Mouse (Mus musculus) liver, embryonic 15.5 days (tissue): ENCODE results near the gene Rsph6a. TPM values are rescaled to one million over a fixed set of nuclear protein-coding genes. Genes with fewer than 3 reads are reported as not detected.
A peak's percentile ranks its signal among the peaks of the same experiment; 100 is the strongest.

Experiments used
- ATAC-seq: fragments of 200-750 bp; cut with Nextera tagmentation; 2 replicates; pipeline ENCODE4 v1.8.0; 2017; ENCODE audit warnings: moderate number of reproducible peaks, mild to moderate bottlenecking, moderate library complexity; ENCODE audit not compliant: insufficient read depth
- H3K27ac ChIP-seq: fragments of 300-500 bp; sonication (generic); replicated peaks from 2 replicates; pipeline ENCODE4 v1.5.1; 2015; ENCODE audit warnings: mild to moderate bottlenecking, inconsistent platforms
- H3K27me3 ChIP-seq: fragments of 300-500 bp; sonication (generic); 2 replicates; pipeline ENCODE4 v1.6.1; 2015; ENCODE audit warnings: mild to moderate bottlenecking, inconsistent platforms
- H3K36me3 ChIP-seq: fragments of 300-500 bp; sonication (generic); replicated peaks from 2 replicates; pipeline ENCODE4 v1.6.1; 2015; ENCODE audit warnings: moderate library complexity, mild to moderate bottlenecking, inconsistent platforms
- H3K4me1 ChIP-seq: fragments of 300-500 bp; sonication (generic); replicated peaks from 2 replicates; pipeline ENCODE4 v1.6.1; 2015; ENCODE audit warnings: inconsistent platforms
- H3K4me2 ChIP-seq: fragments of 300-500 bp; sonication (generic); 2 replicates; pipeline ENCODE4 v1.6.1; 2015; ENCODE audit warnings: moderate library complexity, mild to moderate bottlenecking, inconsistent platforms
- H3K4me3 ChIP-seq: fragments of 300-500 bp; sonication (generic); replicated peaks from 2 replicates; pipeline ENCODE4 v1.5.1; 2015; ENCODE audit warnings: mild to moderate bottlenecking, inconsistent platforms
- H3K9ac ChIP-seq: fragments of 300-500 bp; sonication (generic); 2 replicates; pipeline ENCODE4 v1.6.1; 2015; ENCODE audit warnings: moderate library complexity, mild to moderate bottlenecking, inconsistent platforms
- H3K9me3 ChIP-seq: fragments of 300-500 bp; sonication (generic); replicated peaks from 2 replicates; pipeline ENCODE4 v1.6.1; 2016; ENCODE audit warnings: inconsistent platforms
- WGBS: fragments of 180-500 bp; shearing (Covaris S2); methylation state at CpG from one replicate; pipeline ENCODE4 v1.1.7; 2015; ENCODE audit warnings: mixed read lengths; ENCODE audit not compliant: insufficient replicate concordance; 5-methylcytosine and 5-hydroxymethylcytosine counted together
- microRNA-seq: library from miRNA; unstranded; fragments of <30 nt; microRNA quantifications from one replicate; pipeline ENCODE4, GENCODE M21; 2016
- polyA plus RNA-seq: library from polyadenylated mRNA; unstranded; fragments of >200 nt; fragmentation: Nextera tagmentation; extraction: Ambion mirVana; gene quantifications from 2 replicates; pipeline ENCODE4 v1.2.1, GENCODE M21; 2015

Rsph6a gene
- polyA plus RNA-seq, 1 experiment from 2014 or later, result not detected

DNA sequence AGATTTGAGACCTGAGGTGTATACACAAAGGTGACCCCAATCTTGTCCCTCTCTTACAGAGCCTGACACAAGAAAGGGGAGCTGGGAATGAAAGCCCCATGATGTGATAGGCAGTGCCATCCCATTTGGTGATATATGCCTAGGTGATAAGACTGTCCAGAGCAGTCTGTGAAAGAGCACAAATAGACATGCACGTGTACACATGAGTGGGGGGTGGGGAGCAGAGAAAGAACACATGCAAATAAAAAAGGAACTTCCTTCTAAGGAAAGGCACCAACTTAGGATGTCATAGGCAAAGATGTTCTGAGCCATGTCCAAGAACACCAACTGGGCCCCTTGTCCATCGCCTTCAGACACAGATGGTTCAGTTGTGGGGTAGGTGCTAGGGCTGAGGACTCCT is 50.0 kb downstream of the Rsph6a start:
- Histone ChIP-seq H3K36me3 (no peaks in the 10 kb centered on the region), H3K27ac (no peak overlapping the region), H3K4me2 (no peak overlapping the region), H3K9me3 (no peaks in the 10 kb centered on the region), H3K4me3 (no peak overlapping the region), H3K27me3 (peaks cover 37% of the 10 kb centered on the region), H3K9ac (no peak overlapping the region), H3K4me1 (0 out of 2 replicates have a peak, but pooled peaks cover 3% of the 10 kb centered on the region)
- 42% methylated on average over 2 of the region's 2 CpGs for WGBS
- ATAC-seq, result no peak

DNA sequence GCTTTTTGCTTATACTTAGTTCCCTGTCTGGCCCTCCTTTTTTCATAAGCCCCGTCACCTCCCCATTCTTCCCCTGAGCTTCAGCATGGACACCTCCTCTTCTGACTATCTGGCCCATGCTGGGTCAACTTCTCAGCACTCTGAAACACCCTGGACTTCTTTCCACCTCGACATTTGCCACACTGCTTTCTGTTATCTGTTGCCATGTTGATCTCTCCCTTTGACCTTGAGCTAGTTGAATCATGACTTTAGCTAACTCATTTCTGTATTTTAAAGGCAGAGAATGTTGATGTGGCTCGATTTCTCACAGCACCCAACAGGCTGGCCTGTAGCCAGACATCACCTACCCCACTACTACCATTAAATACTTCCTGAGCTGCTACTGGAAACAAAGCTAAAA is 52.9 kb downstream of the Rsph6a start:
- H3K4me1 ChIP-seq, result 0 out of 2 replicates have a peak, but pooled peaks cover 3% of the 10 kb centered on the region
- ATAC-seq, result no peak
- WGBS, result 27% methylated on average over 3 of the region's 3 CpGs
- peaks cover 34% of the 10 kb centered on the region for H3K27me3 ChIP-seq
- H3K9me3 ChIP-seq, result no peaks in the 10 kb centered on the region
- H3K36me3 ChIP-seq, result no peaks in the 10 kb centered on the region
- no peak overlapping the region for H3K9ac ChIP-seq
- H3K27ac ChIP-seq, result no peak overlapping the region
- H3K4me2 ChIP-seq, result no peak overlapping the region
- H3K4me3 ChIP-seq, result no peak overlapping the region

- 0 out of 2 replicates have a peak, but pooled peaks cover 3% of the 10 kb centered on the region for H3K4me1 ChIP-seq
- H3K27me3 ChIP-seq, result peaks cover 38% of the 10 kb centered on the region
- no peak overlapping the region for H3K9ac ChIP-seq
- WGBS, result 46% methylated on average over 1 of the region's 1 CpGs
- no peak for ATAC-seq
- H3K4me3 ChIP-seq, result no peak overlapping the region
- no peaks in the 10 kb centered on the region for H3K36me3 ChIP-seq
- H3K9me3 ChIP-seq, result no peaks in the 10 kb centered on the region
- H3K27ac ChIP-seq, result no peak overlapping the region
- no peak overlapping the region for H3K4me2 ChIP-seq
Measured at GRCm38 (mm10) chr7:19109565-19109964, 55.1 kb downstream of the Rsph6a start.

DNA sequence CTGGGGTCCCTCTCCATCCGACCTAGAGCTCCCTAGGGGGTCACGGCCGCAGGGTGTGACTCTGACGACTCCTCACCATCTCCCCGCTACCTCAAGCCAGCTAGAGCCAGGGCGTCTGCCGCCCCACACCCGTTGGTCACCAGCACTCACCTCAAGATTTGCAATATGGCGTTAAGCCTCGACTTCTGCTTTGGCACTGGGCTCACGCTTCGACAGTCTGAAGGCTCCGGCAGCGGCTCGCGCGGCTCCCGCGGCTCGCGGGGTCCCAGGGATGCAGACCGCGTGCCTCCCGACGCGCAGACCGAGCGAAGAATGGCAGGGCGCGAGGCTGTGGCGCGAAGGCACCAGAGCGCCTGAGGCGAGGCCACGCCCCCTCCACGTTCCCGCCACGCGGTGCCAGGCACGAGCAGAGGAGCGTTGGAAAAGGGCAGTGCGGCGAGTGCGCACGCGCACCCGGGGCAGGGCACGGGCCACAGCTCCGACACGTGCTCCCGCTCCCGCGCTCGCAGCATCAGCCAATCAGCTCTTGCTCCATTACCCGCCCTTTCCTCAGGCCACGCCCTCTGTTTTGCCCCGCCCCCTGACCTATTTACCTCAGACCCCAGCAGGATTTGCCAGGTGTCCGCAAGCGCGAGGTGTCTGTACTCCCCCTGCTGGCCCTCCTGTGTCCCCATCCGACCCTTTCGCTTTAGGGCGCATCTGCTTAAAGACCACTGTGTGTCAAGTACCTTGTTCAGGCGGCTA is 63.7 kb downstream of the Rsph6a start, which contains the start of gene Gm4969:
Gene Gm4969, minus strand, starts transcription at position 341 of the 744 bp plus-strand sequence.
- Histone ChIP-seq H3K4me2 (peak within 1 kb of the TSS; percentile 83), H3K9me3 (no peaks in the 10 kb centered on the region; the same call in 1 of the 2 replicates), H3K4me3 (peak within 1 kb of the TSS; percentile 76), H3K36me3 (no peaks in the 10 kb centered on the region), H3K9ac (no peak within 1 kb of the TSS), H3K27ac (no peak within 1 kb of the TSS), H3K27me3 (peaks cover 26% of the 10 kb centered on the region), H3K4me1 (peaks cover 25% of the 10 kb centered on the region)
- WGBS, result 26% methylated on average over 64 of the region's 64 CpGs
- no peak for ATAC-seq

DNA sequence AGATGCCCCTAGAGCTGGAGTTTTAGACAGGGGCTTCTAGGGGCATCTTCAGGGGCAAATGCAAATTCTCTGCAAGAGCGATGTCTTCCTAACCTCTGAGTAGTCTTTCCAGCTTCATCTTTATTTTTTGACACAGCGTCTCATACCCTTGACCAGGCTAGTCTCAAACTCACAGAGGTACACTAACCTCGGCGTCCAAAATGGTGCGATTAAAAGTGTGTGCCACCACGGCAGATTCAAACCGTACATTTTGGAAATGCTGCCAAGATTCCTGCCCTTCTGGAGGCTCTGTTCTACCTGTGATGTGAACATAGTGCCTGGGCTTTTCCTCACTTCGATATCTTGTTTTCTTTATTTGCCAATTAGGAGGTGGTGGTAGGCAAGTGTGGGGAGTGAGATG is 64.6 kb downstream of the Rsph6a start:
- H3K9me3 ChIP-seq, result no peaks in the 10 kb centered on the region; the same call in 1 of the 2 replicates
- no peak overlapping the region for H3K27ac ChIP-seq
- no peaks in the 10 kb centered on the region for H3K36me3 ChIP-seq
- H3K9ac ChIP-seq, result no peak overlapping the region
- H3K4me1 ChIP-seq, result peaks cover 25% of the 10 kb centered on the region
- peaks cover 19% of the 10 kb centered on the region for H3K27me3 ChIP-seq
- H3K4me3 ChIP-seq, result peak overlapping the region; percentile 76
- ATAC-seq, result peak; percentile 3
- WGBS, result 86% methylated on average over 8 of the region's 8 CpGs
- peak overlapping the region; percentile 83 for H3K4me2 ChIP-seq

- Histone ChIP-seq H3K4me2 (peak within 1 kb of the TSS; percentile 83), H3K4me1 (peaks cover 25% of the 10 kb centered on the region), H3K27ac (peak within 1 kb of the TSS; percentile 45; the same call in 1 of the 2 replicates), H3K9me3 (no peaks in the 10 kb centered on the region; the same call in 1 of the 2 replicates), H3K36me3 (no peaks in the 10 kb centered on the region), H3K27me3 (peaks cover 16% of the 10 kb centered on the region), H3K9ac (peak within 1 kb of the TSS; percentile 76), H3K4me3 (peak within 1 kb of the TSS; percentile 76)
- WGBS, result under 1% methylated on average over 34 of the region's 34 CpGs
- ATAC-seq, result peak; percentile 96
Measured at GRCm38 (mm10) chr7:19119631-19120429, 65.3 kb downstream of the Rsph6a start, which contains the start of gene Fbxo46. Fbxo46 (plus strand) TSS chr7:19119859.

GRCm38 (mm10) chr7:19121686-19122085 is 67.2 kb downstream of the Rsph6a start:
- WGBS, result 77% methylated on average over 4 of the region's 4 CpGs

More at GRCm38 (mm10) chr7:19121686-19122085, 67.2 kb downstream of the Rsph6a start:
- no peak overlapping the region for H3K9ac ChIP-seq
- peaks cover 16% of the 10 kb centered on the region for H3K27me3 ChIP-seq
- H3K4me3 ChIP-seq, result no peak overlapping the region
- H3K4me2 ChIP-seq, result no peak overlapping the region
- H3K4me1 ChIP-seq, result peaks cover 25% of the 10 kb centered on the region
- no peak overlapping the region for H3K27ac ChIP-seq
- H3K9me3 ChIP-seq, result no peaks in the 10 kb centered on the region; the same call in 1 of the 2 replicates
- ATAC-seq, result no peak
- no peaks in the 10 kb centered on the region for H3K36me3 ChIP-seq

Small RNA genes within 50 kb of the gene (microRNA-seq; reads per million reads assigned to microRNA genes)
- 1.5 reads per million for gene Mir3100

Other genes starting within 250 kb of the Rsph6a start
- gene Psg17, start 233.1 kb upstream of the Rsph6a start, polyA plus RNA-seq, result not detected in 2 replicates
- gene Mill2, start 214.7 kb upstream of the Rsph6a start, polyA plus RNA-seq, result 0.15 and 0.18 TPM in 2 replicates
- 69.3 and 73.4 TPM in 2 replicates for gene Pglyrp1, start 183.4 kb upstream of the Rsph6a start, polyA plus RNA-seq
- 8.4 and 11.1 TPM in 2 replicates for gene Ccdc61, start 144.3 kb upstream of the Rsph6a start, polyA plus RNA-seq
- 0.06 TPM in 2 replicates for gene Nova2, start 128.8 kb upstream of the Rsph6a start, polyA plus RNA-seq
- gene Nanos2, start 67.3 kb upstream of the Rsph6a start, polyA plus RNA-seq, result not detected in 2 replicates
- gene Mypop, start 63.4 kb upstream of the Rsph6a start, polyA plus RNA-seq, result 0.15 and 0.55 TPM in 2 replicates
- gene Irf2bp1, start 50.6 kb upstream of the Rsph6a start, polyA plus RNA-seq, result 8.2 and 9.9 TPM in 2 replicates
- gene Foxa3, start 31.2 kb upstream of the Rsph6a start, polyA plus RNA-seq, result 45.8 and 52.1 TPM in 2 replicates
- 14.6 and 15.4 TPM in 2 replicates for gene Sympk, start 30.3 kb upstream of the Rsph6a start, polyA plus RNA-seq
- 3.6 and 5.4 TPM in 2 replicates for gene Dmwd, start 21.5 kb downstream of the Rsph6a start, polyA plus RNA-seq
- 13.9 and 15.8 TPM in 2 replicates for gene Dmpk, start 29.2 kb downstream of the Rsph6a start, polyA plus RNA-seq
- 0.90 and 1.2 TPM in 2 replicates for gene Six5, start 39.9 kb downstream of the Rsph6a start, polyA plus RNA-seq
- gene Gm4969, start 63.7 kb downstream of the Rsph6a start, polyA plus RNA-seq, result 0.14 and 0.17 TPM in 2 replicates
- gene Fbxo46, start 65.2 kb downstream of the Rsph6a start, polyA plus RNA-seq, result 5.1 TPM in 2 replicates
- gene Qpctl, start 94.6 kb downstream of the Rsph6a start, polyA plus RNA-seq, result 4.1 and 4.6 TPM in 2 replicates
- 52.8 and 55.6 TPM in 2 replicates for gene Snrpd2, start 95.0 kb downstream of the Rsph6a start, polyA plus RNA-seq
- gene Gipr, start 111.4 kb downstream of the Rsph6a start, polyA plus RNA-seq, result 0.36 and 1.0 TPM in 2 replicates
- gene Eml2, start 121.7 kb downstream of the Rsph6a start, polyA plus RNA-seq, result 3.9 and 4.2 TPM in 2 replicates
- 0.50 TPM in 2 replicates for gene Gpr4, start 157.8 kb downstream of the Rsph6a start, polyA plus RNA-seq
- 15.3 and 16.0 TPM in 2 replicates for gene Opa3, start 173.6 kb downstream of the Rsph6a start, polyA plus RNA-seq
- gene Vasp, start 217.1 kb downstream of the Rsph6a start, polyA plus RNA-seq, result 41.2 and 42.4 TPM in 2 replicates
- gene Ppm1n, start 225.4 kb downstream of the Rsph6a start, polyA plus RNA-seq, result 0.05 TPM in 1 of 2 replicates, not detected in the other
- 3.9 and 5.2 TPM in 2 replicates for gene Rtn2, start 227.9 kb downstream of the Rsph6a start, polyA plus RNA-seq